Mouse (Mus musculus) cerebellum, adult 18-20 months (tissue): ENCODE results near the gene Gm7298.
"Not testable (repeated sequence)": the region's sequence is repeated elsewhere in the genome, so short reads cannot be mapped to it uniquely, and the experiment has no call there.

ENCODE experiments used
- DNase-seq, 2 experiments: peaks; one replicate each; pipeline ENCODE4 v3.0.0; 2021

The Gm7298 gene

DNA sequence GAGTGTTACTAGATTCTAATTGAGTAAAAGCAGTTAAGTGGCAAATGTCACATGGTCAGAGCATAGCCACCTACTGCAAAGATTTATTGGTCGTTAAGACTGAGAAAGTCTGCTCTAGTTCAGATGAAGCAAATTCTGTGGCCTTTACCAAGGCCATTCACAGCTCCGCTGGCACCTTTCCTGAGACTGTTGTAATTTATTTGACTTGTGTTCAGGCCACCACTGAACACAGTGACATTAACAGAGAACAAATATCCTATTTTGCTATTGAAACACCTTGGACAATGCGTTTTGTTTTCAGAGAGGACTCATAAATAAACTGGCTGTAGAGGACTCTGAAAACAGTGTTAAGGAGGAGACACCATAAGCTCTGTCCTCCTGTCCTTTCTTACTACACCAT is at the start of gene Gm7298:
Gene Gm7298, plus strand, starts transcription at position 301 of the 400 bp plus-strand sequence.
- no peak for DNase-seq

DNA sequence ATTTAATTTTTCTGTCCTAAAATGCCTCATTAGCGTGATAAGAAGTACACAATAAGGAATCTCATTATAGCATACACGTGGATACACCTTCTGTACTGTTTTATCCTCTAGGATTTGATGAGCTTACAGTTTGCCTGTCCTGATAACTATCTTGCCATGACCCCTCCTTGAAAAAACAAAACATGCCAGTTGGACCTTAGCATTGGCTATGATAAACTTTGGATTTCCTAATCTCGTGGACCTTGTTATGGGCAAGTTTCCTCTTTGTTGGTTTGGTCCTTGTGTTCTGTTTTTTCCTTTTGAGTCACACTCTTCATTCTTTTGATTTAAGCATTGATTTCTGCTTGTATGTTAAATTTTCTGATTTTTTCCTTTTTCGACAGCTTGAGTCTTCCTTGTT is 95.3 kb downstream of the Gm7298 start:
- DNase-seq: no peak

DNA sequence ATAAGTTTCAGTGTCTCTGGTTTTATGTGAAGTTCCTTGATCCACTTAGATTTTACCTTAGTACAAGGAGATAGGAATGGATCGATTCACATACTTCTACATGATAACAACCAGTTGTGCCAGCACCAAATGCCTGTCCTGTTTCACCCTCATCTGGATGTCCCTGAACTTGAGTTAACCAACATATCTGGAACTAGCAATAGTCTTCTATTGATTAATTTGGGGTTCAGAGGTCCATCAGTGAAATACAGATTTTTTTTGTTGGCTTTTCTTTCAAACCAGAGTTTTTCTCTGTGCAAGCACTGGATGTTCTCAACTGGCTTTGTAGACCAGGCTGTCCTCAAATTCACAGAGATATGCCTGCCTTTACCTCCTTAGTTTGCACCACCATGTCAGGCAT is 103.6 kb downstream of the Gm7298 start:
- DNase-seq: no peak

DNA sequence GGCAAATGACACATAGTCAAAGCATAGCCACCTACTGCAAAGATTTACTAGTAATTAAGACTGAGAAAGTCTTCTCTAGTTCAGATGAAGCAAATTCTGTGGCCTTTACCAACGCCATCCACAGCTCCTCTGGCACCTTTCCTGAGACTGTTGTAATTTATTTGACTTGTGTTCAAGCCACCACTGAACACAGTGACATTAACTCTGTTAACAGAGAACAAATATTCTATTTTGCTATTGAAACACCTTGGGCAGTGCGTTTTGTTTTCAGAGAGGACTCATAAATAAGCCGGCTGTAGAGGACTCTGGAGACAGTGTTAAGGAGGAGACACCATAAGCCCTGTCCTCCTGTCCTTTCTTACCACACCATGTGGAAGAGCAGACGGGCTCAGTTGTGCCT is 105.5 kb downstream of the Gm7298 start, which contains the start of gene Mug1:
Gene Mug1, plus strand, starts transcription at position 271 of the 400 bp plus-strand sequence.
- DNase-seq: not testable (repeated sequence)
